Mouse (Mus musculus) C2C12 (cell line): ENCODE data around the gene Edem3.

Source experiments
- MAX ChIP-seq: IDR thresholded peaks from one replicate; pipeline ENCODE4 v1.6.1; 2011; ENCODE audit warnings: mild to moderate bottlenecking, control low read depth
- USF1 ChIP-seq: IDR thresholded peaks from one replicate; pipeline ENCODE4 v1.6.1; 2011; ENCODE audit warnings: low read depth, mild to moderate bottlenecking, control low read depth, moderate library complexity

- no peak for TF ChIP-seq MAX
- no peak for TF ChIP-seq USF1
Measured at GRCm38 (mm10) chr1:151816051-151816450, 60.9 kb downstream of the Edem3 start.
